Mouse (Mus musculus): ENCODE data around the gene Zdhhc9. TPM values are rescaled to one million over a fixed set of nuclear protein-coding genes. Genes with fewer than 3 reads are reported as not detected.
"Not testable (repeated sequence)": the region's sequence is repeated elsewhere in the genome, so short reads cannot be mapped to it uniquely, and the experiment has no call there.

Gene Zdhhc9
- 2.7 and 3.1 TPM in 2 replicates for polyA plus RNA-seq (2015; fragmentation: Nextera tagmentation; extraction: Ambion mirVana)

GRCm38 (mm10) chrX:48208519-48209185 is at the start of gene Zdhhc9:
TSS of gene Zdhhc9 (minus strand) at chrX:48208878.
- Histone ChIP-seq H3K4me1 (replicated peaks) (peaks cover 7% of the 10 kb centered on the region; the same call in 1 of the 2 replicates), H3K36me3 (replicated peaks) (no peaks in the 10 kb centered on the region), H3K9me3 (replicated peaks) (no peaks in the 10 kb centered on the region), H3K27me3 (no peaks in the 10 kb centered on the region), H3K9ac (peak within 1 kb of the TSS; percentile 68), H3K4me3 (replicated peaks) (peak within 1 kb of the TSS; percentile 70), H3K27ac (replicated peaks) (peak within 1 kb of the TSS; percentile 69), H3K4me2 (peak within 1 kb of the TSS; percentile 77)
- peak; percentile 98 for ATAC-seq (ENCODE audit: insufficient read depth)
- WGBS (ENCODE audit: insufficient replicate concordance): 12% methylated on average over 34 of the region's 34 CpGs

GRCm38 (mm10) chrX:48257011-48257410 is 48.3 kb upstream of the Zdhhc9 start:
- Histone ChIP-seq H3K4me3 (replicated peaks) (peak overlapping the region; percentile 69), H3K36me3 (replicated peaks) (no peaks in the 10 kb centered on the region), H3K27me3 (no peaks in the 10 kb centered on the region), H3K9ac (peak overlapping the region; percentile 54), H3K4me1 (replicated peaks) (peaks cover 7% of the 10 kb centered on the region; the same call in 1 of the 2 replicates), H3K4me2 (peak overlapping the region; percentile 72), H3K27ac (replicated peaks) (peak overlapping the region; percentile 52; the same call in 1 of the 2 replicates), H3K9me3 (replicated peaks) (no peaks in the 10 kb centered on the region)
- ATAC-seq (ENCODE audit: insufficient read depth): no peak
- WGBS (ENCODE audit: insufficient replicate concordance): 7% methylated on average over 16 of the region's 16 CpGs

- peak within 1 kb of the TSS; percentile 60 for H3K9ac ChIP-seq
- WGBS (ENCODE audit: insufficient replicate concordance): 9% methylated on average over 33 of the region's 33 CpGs
- H3K27ac ChIP-seq (replicated peaks): peak within 1 kb of the TSS; percentile 87
- no peaks in the 10 kb centered on the region for H3K36me3 ChIP-seq (replicated peaks)
- peak; percentile 98 for ATAC-seq (ENCODE audit: insufficient read depth)
- H3K9me3 ChIP-seq (replicated peaks): no peaks in the 10 kb centered on the region
- H3K27me3 ChIP-seq: no peaks in the 10 kb centered on the region
- peak within 1 kb of the TSS; percentile 69 for H3K4me3 ChIP-seq (replicated peaks)
- H3K4me2 ChIP-seq: peak within 1 kb of the TSS; percentile 72
- peaks cover 7% of the 10 kb centered on the region; the same call in 1 of the 2 replicates for H3K4me1 ChIP-seq (replicated peaks)
These were observed 47.9 kb upstream of the Zdhhc9 start, which contains the start of gene Utp14a for GRCm38 (mm10) chrX:48256468-48257007. TSS of gene Utp14a (plus strand) at chrX:48256862.

GRCm38 (mm10) chrX:48255830-48256428 is 47.3 kb upstream of the Zdhhc9 start:
- peaks cover 7% of the 10 kb centered on the region; the same call in 1 of the 2 replicates for H3K4me1 ChIP-seq (replicated peaks)
- H3K9ac ChIP-seq: peak overlapping the region; percentile 60
- no peaks in the 10 kb centered on the region for H3K9me3 ChIP-seq (replicated peaks)
- H3K4me3 ChIP-seq (replicated peaks): peak overlapping the region; percentile 69
- no peaks in the 10 kb centered on the region for H3K36me3 ChIP-seq (replicated peaks)
- H3K4me2 ChIP-seq: peak overlapping the region; percentile 72
- H3K27me3 ChIP-seq: no peaks in the 10 kb centered on the region
- peak overlapping the region; percentile 87 for H3K27ac ChIP-seq (replicated peaks)
- WGBS (ENCODE audit: insufficient replicate concordance): 21% methylated on average over 18 of the region's 18 CpGs
- ATAC-seq (ENCODE audit: insufficient read depth): peak; percentile 68

GRCm38 (mm10) chrX:48234417-48234816 is 25.7 kb upstream of the Zdhhc9 start:
- ATAC-seq (ENCODE audit: insufficient read depth): no peak
- peak overlapping the region; percentile 30 for H3K4me2 ChIP-seq
- H3K27me3 ChIP-seq: no peaks in the 10 kb centered on the region
- H3K9me3 ChIP-seq (replicated peaks): no peaks in the 10 kb centered on the region
- no peak overlapping the region for H3K4me3 ChIP-seq (replicated peaks)
- 22% methylated on average over 7 of the region's 7 CpGs for WGBS (ENCODE audit: insufficient replicate concordance)
- H3K36me3 ChIP-seq (replicated peaks): no peaks in the 10 kb centered on the region
- peaks cover 5% of the 10 kb centered on the region; the same call in 1 of the 2 replicates for H3K4me1 ChIP-seq (replicated peaks)
- H3K9ac ChIP-seq: no peak overlapping the region
- H3K27ac ChIP-seq (replicated peaks): no peak overlapping the region

- Histone ChIP-seq H3K36me3 (replicated peaks) (no peaks in the 10 kb centered on the region), H3K4me2 (no peak overlapping the region), H3K27ac (replicated peaks) (no peak overlapping the region), H3K4me3 (replicated peaks) (no peak overlapping the region), H3K27me3 (no peaks in the 10 kb centered on the region), H3K9me3 (replicated peaks) (no peaks in the 10 kb centered on the region), H3K9ac (no peak overlapping the region), H3K4me1 (replicated peaks) (no peaks in the 10 kb centered on the region)
- ATAC-seq (ENCODE audit: insufficient read depth): no peak
- WGBS (ENCODE audit: insufficient replicate concordance): 62% methylated on average over 7 of the region's 7 CpGs
These were observed 17.5 kb upstream of the Zdhhc9 start for GRCm38 (mm10) chrX:48226225-48226624.

- Histone ChIP-seq H3K27me3 (no peaks in the 10 kb centered on the region), H3K27ac (replicated peaks) (no peak overlapping the region), H3K4me1 (replicated peaks) (no peaks in the 10 kb centered on the region), H3K9me3 (replicated peaks) (no peaks in the 10 kb centered on the region), H3K4me3 (replicated peaks) (no peak overlapping the region), H3K36me3 (replicated peaks) (no peaks in the 10 kb centered on the region), H3K9ac (no peak overlapping the region), H3K4me2 (no peak overlapping the region)
- 78% methylated on average over 7 of the region's 7 CpGs for WGBS (ENCODE audit: insufficient replicate concordance)
- no peak for ATAC-seq (ENCODE audit: insufficient read depth)
These were observed 14.0 kb upstream of the Zdhhc9 start for GRCm38 (mm10) chrX:48222706-48223105.

GRCm38 (mm10) chrX:48219468-48219867 is 10.8 kb upstream of the Zdhhc9 start:
- Histone ChIP-seq H3K4me1 (replicated peaks) (no peaks in the 10 kb centered on the region), H3K4me2 (no peak overlapping the region), H3K36me3 (replicated peaks) (no peaks in the 10 kb centered on the region), H3K27me3 (no peaks in the 10 kb centered on the region), H3K27ac (replicated peaks) (no peak overlapping the region), H3K9ac (no peak overlapping the region), H3K9me3 (replicated peaks) (no peaks in the 10 kb centered on the region), H3K4me3 (replicated peaks) (no peak overlapping the region)
- 64% methylated on average over 5 of the region's 5 CpGs for WGBS (ENCODE audit: insufficient replicate concordance)
- ATAC-seq (ENCODE audit: insufficient read depth): no peak

GRCm38 (mm10) chrX:48209746-48210145 is 1.1 kb upstream of the Zdhhc9 start:
- 71% methylated on average over 3 of the region's 4 CpGs for WGBS (ENCODE audit: insufficient replicate concordance)

GRCm38 (mm10) chrX:48207761-48208487 is 754 bp downstream of the Zdhhc9 start:
- Histone ChIP-seq H3K9ac (peak overlapping the region; percentile 68), H3K4me3 (replicated peaks) (peak overlapping the region; percentile 70), H3K4me1 (replicated peaks) (peaks cover 9% of the 10 kb centered on the region; the same call in 1 of the 2 replicates), H3K36me3 (replicated peaks) (no peaks in the 10 kb centered on the region), H3K9me3 (replicated peaks) (no peaks in the 10 kb centered on the region), H3K4me2 (peak overlapping the region; percentile 77), H3K27ac (replicated peaks) (peak overlapping the region; percentile 66), H3K27me3 (no peaks in the 10 kb centered on the region)
- WGBS (ENCODE audit: insufficient replicate concordance): 6% methylated on average over 36 of the region's 36 CpGs
- ATAC-seq (ENCODE audit: insufficient read depth): peak; percentile 70

More at GRCm38 (mm10) chrX:48209746-48210145, 1.1 kb upstream of the Zdhhc9 start:
- H3K27ac ChIP-seq (replicated peaks); ATAC-seq (ENCODE audit: insufficient read depth); H3K4me2 ChIP-seq; H3K4me3 ChIP-seq (replicated peaks); H3K36me3 ChIP-seq (replicated peaks); H3K9me3 ChIP-seq (replicated peaks); H3K4me1 ChIP-seq (replicated peaks); H3K27me3 ChIP-seq; H3K9ac ChIP-seq: not testable (repeated sequence)

Measured in liver, embryonic 15.5 days (tissue).